Comparison of ENCODE assay signal across 21 mouse cellular contexts in genomic region chr12:51907543-51907942, GRCm38 (mm10).
DNase-seq lines count a peak whose midpoint lies in the region; ATAC-seq lines count a peak whose summit lies in the region.
"Had no signal": no experiment of that assay in that cellular context is flagged by ENCODE, and none has a peak within 500 bp of the region (broad histone marks: within the 10 kb centered on the region; RNA-seq: fewer than 3 reads in every experiment).

No protein-coding gene starts in this region.

- peaks cover 3% of the 10 kb centered on the region in 2 experiments; a peak in 1 of 4 replicates for H3K4me1 ChIP-seq in heart, embryonic 14.5 days (ENCODE audit: control insufficient read depth in 2 of 2, insufficient read depth in 2 of 2, low read length in 2 of 2)
- no peaks in the 10 kb centered on the region for H3K4me1 ChIP-seq in heart, embryonic 10.5 days
- H3K4me1 ChIP-seq in heart, embryonic 16.5 days (ENCODE audit: control insufficient read depth, insufficient read depth, low read length), result no peaks in the 10 kb centered on the region
- H3K4me1 ChIP-seq: embryonic facial prominence, embryonic 13.5 days; embryonic facial prominence, embryonic 15.5 days; forebrain, embryonic 10.5 days; forebrain, embryonic 12.5 days had no signal

- peaks cover 52% of the 10 kb centered on the region for H3K36me3 ChIP-seq in heart, embryonic 14.5 days (ENCODE audit: control insufficient read depth, insufficient read depth, low read length)
- peaks cover 51% of the 10 kb centered on the region for H3K36me3 ChIP-seq in heart, embryonic 10.5 days
- peaks cover 14% of the 10 kb centered on the region for H3K36me3 ChIP-seq in heart, embryonic 16.5 days (ENCODE audit: control insufficient read depth, insufficient read depth)

- H3K9ac ChIP-seq in heart, embryonic 14.5 days (ENCODE audit: low read length), result no peak overlapping the region
- H3K9ac ChIP-seq in heart, embryonic 16.5 days (ENCODE audit: low read length), result no peak overlapping the region
- H3K9ac ChIP-seq: embryonic facial prominence, embryonic 13.5 days; embryonic facial prominence, embryonic 15.5 days; forebrain, embryonic 12.5 days had no signal

- no peak overlapping the region; the same call in 1 of the 2 replicates for H3K4me2 ChIP-seq in heart, embryonic 14.5 days (ENCODE audit: low read length)
- H3K4me2 ChIP-seq in heart, embryonic 16.5 days (ENCODE audit: low read depth, low read length), result no peak overlapping the region
- H3K4me2 ChIP-seq: embryonic facial prominence, embryonic 13.5 days; embryonic facial prominence, embryonic 15.5 days; forebrain, embryonic 12.5 days had no signal

- ATAC-seq in heart, embryonic 14.5 days (ENCODE audit: insufficient number of reproducible peaks, insufficient read depth, low FRiP score, low read depth), result no peak
- peak; percentile 41 for ATAC-seq in heart, embryonic 16.5 days (replicated peaks; ENCODE audit: extremely low read depth, insufficient read depth, low FRiP score)
- ATAC-seq: forebrain, embryonic 14.5 days; forebrain, embryonic 16.5 days had no signal

- peak overlapping the region; percentile 67 to 72 for H3K27ac ChIP-seq in heart, embryonic 14.5 days (replicated peaks in 1 of 2; ENCODE audit: control insufficient read depth in 1 of 2, insufficient read depth in 1 of 2, low read depth in 2 of 2, low read length in 2 of 2)
- H3K27ac ChIP-seq in heart, embryonic 10.5 days, result no peak overlapping the region
- peak overlapping the region; percentile 68 for H3K27ac ChIP-seq in heart, embryonic 16.5 days (ENCODE audit: low read length)
- H3K27ac ChIP-seq: embryonic facial prominence, embryonic 13.5 days; embryonic facial prominence, embryonic 15.5 days; forebrain, embryonic 10.5 days; forebrain, embryonic 12.5 days had no signal

- 55% methylated on average over 3 of the region's 3 CpGs for WGBS in heart, embryonic 14.5 days
- WGBS in heart, embryonic 10.5 days, result 81% methylated on average over 3 of the region's 3 CpGs
- WGBS in heart, embryonic 16.5 days, result 60% methylated on average over 3 of the region's 3 CpGs

- DNase-seq in heart, embryonic 10.5 days (ENCODE audit: low spot score), result no peak
- no peak for DNase-seq in heart, postnatal 25 days (ENCODE audit: low spot score)
- DNase-seq: adrenal gland, adult 2 months; adrenal gland, postnatal 10 days; adrenal gland, postnatal 25 days; cerebellum, adult 11 months; cerebellum, adult 18-20 months; cerebellum, adult 8-10 months; cerebellum, adult 9-11 months; cerebellum, postnatal 14 days; cerebellum, postnatal 36 days; embryo, embryonic 11 days had no signal

- H3K9me3 ChIP-seq in heart, embryonic 14.5 days (ENCODE audit: control insufficient read depth, low read length), result no peaks in the 10 kb centered on the region
- no peaks in the 10 kb centered on the region for H3K9me3 ChIP-seq in heart, embryonic 10.5 days
- H3K9me3 ChIP-seq in heart, embryonic 16.5 days (replicated peaks; ENCODE audit: control insufficient read depth, low read length), result no peaks in the 10 kb centered on the region
- H3K9me3 ChIP-seq: embryonic facial prominence, embryonic 13.5 days; embryonic facial prominence, embryonic 15.5 days; forebrain, embryonic 10.5 days; forebrain, embryonic 12.5 days had no signal

- H3K27me3 ChIP-seq in heart, embryonic 14.5 days (ENCODE audit: control insufficient read depth, insufficient read depth, low read length), result no peaks in the 10 kb centered on the region
- H3K27me3 ChIP-seq in heart, embryonic 10.5 days (ENCODE audit: insufficient read depth, poor library complexity, severe bottlenecking), result no peaks in the 10 kb centered on the region
- H3K27me3 ChIP-seq in heart, embryonic 16.5 days (ENCODE audit: control insufficient read depth, insufficient read depth, low read length), result no peaks in the 10 kb centered on the region
- H3K27me3 ChIP-seq: embryonic facial prominence, embryonic 13.5 days; embryonic facial prominence, embryonic 15.5 days; forebrain, embryonic 12.5 days had no signal

- intact Hi-C loops in heart, postnatal 25 days (cut with DNase I), result no loop called here

- H3K4me3 ChIP-seq in heart, embryonic 14.5 days (ENCODE audit: control insufficient read depth in 1 of 2, insufficient read depth in 1 of 2, low read depth in 1 of 2, low read length in 2 of 2), result no peak overlapping the region
- no peak overlapping the region for H3K4me3 ChIP-seq in heart, embryonic 10.5 days
- no peak overlapping the region for H3K4me3 ChIP-seq in heart, embryonic 16.5 days (ENCODE audit: low read length)
- H3K4me3 ChIP-seq: embryonic facial prominence, embryonic 13.5 days; embryonic facial prominence, embryonic 15.5 days; erythroblast, embryonic 14.5 days; forebrain, embryonic 10.5 days; forebrain, embryonic 12.5 days had no signal
